Mouse (Mus musculus): ENCODE data around the gene Micall1.
A peak's percentile ranks its signal among the peaks of the same experiment; 100 is the strongest.

- TF ChIP-seq CTCF (IDR thresholded peaks at IDR 0.05; ENCODE audit: extremely low read depth, insufficient read length, insufficient replicate concordance, low read depth, low read length) (0 out of 2 replicates have a peak, but pooled peaks have one; percentile 11), POLR2A (IDR thresholded peaks at IDR 0.05; ENCODE audit: low read depth, low read length) (no peak)
These were observed 54.1 kb downstream of the Micall1 start for GRCm38 (mm10) chr15:79162822-79163221.

All from small intestine, adult 2 months (tissue).